ENCODE assay signal across 16 mouse cellular contexts in the genomic region with DNA sequence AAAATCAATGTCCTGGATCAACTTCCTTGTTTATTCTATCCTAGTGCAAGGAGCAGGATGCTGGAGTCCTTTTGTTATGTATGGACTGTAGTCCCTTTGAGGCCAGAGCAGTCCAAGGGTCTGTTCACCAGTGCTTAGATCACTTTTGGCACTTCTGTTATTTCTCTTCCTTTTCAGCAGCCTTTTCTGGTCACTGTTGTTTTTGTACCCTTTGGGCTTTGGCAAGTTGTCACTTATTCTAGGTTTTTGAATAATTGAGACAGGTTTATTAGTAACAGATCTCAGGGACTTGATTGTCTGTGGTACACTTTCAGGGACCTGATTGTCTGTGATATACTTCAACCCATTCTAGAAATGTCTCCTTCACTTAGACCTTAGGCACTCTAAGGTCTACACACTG. TPM values are rescaled to one million over a fixed set of nuclear protein-coding genes. Genes with fewer than 3 reads are reported as not detected.
DNase-seq lines count a peak whose midpoint lies in the region; TF ChIP-seq lines count a peak whose summit lies in the region.
"Had no signal": no experiment of that assay in that cellular context is flagged by ENCODE, and none has a peak within 500 bp of the region (broad histone marks: within the 10 kb centered on the region; RNA-seq: fewer than 3 reads in every experiment).

No protein-coding gene starts in this region.

- TF ChIP-seq POLR2A in kidney, adult 2 months (IDR thresholded peaks at IDR 0.05; ENCODE audit: low read depth, low read length), result no peak

- H3K4me1 ChIP-seq in kidney, adult 2 months (ENCODE audit: control insufficient read depth, insufficient read depth, low read length), result no peaks in the 10 kb centered on the region

- no peak for TF ChIP-seq CTCF in kidney, adult 2 months (conservative IDR thresholded peaks at IDR 0.05; ENCODE audit: insufficient read depth, insufficient read length, low read depth, low read length)

- no peak overlapping the region for H3K4me3 ChIP-seq in kidney, adult 2 months (ENCODE audit: insufficient read depth, low read depth, low read length)

- peak; percentile 51 for DNase-seq in kidney, adult 2 months
- no peak for DNase-seq in kidney, postnatal 36 days
- DNase-seq in kidney, adult 9 months, result peak; percentile 58
- DNase-seq in kidney, adult 18-20 months, result no peak
- DNase-seq: adrenal gland, adult 2 months; adrenal gland, adult 8-10 months; adrenal gland, postnatal 10 days; adrenal gland, postnatal 14 days; adrenal gland, postnatal 25 days; adrenal gland, postnatal 36 days; B cell, adult 2 months; cerebellum, adult 11 months; cerebellum, adult 11-12 months; cerebellum, adult 18-20 months had no signal

- no peak overlapping the region for H3K27ac ChIP-seq in kidney, adult 2 months (ENCODE audit: insufficient read depth, low read depth, low read length)

- H3K27me3 ChIP-seq in kidney, adult 2 months (replicated peaks; ENCODE audit: control insufficient read depth, insufficient read depth, low read length), result no peaks in the 10 kb centered on the region
- H3K27me3 ChIP-seq: CH12.LX had no signal

- H3K36me3 ChIP-seq in kidney, adult 2 months (ENCODE audit: control insufficient read depth, insufficient read depth, low read length), result no peaks in the 10 kb centered on the region
- H3K36me3 ChIP-seq: G1E had no signal

RNA-seq across cellular contexts. Expression of gene B3galnt2, which starts 31.7 kb away (rescaled TPM):
- 17.4 and 25.8 TPM in 2 replicates for polyA plus RNA-seq in kidney, adult 2 months (2012; rRNA removed)

Comparison
In these comparisons a context has a peak if more than half of its experiments do, and no peak if none do; other contexts are left out.
1. DNase-seq: peak in kidney, adult 2 months (single experiment) and kidney, adult 9 months (single experiment); none in kidney, postnatal 36 days (0 of 2) and kidney, adult 18-20 months (single experiment).